Mouse (Mus musculus) heart, postnatal 0 days (tissue): Measurements from ENCODE around the gene Slc17a9. TPM values are rescaled to one million over a fixed set of nuclear protein-coding genes. Genes with fewer than 3 reads are reported as not detected.

Source experiments
- ATAC-seq: fragments of 200-750 bp; cut with Nextera tagmentation; 2 replicates; pipeline ENCODE4 v1.8.0; 2017; ENCODE audit warnings: low read depth, moderate number of reproducible peaks, moderate library complexity; ENCODE audit not compliant: insufficient read depth
- DNase-seq: peaks from one replicate; pipeline ENCODE4 v3.0.0-alpha.2; 2016; ENCODE audit warnings: low spot score
- H3K27ac ChIP-seq: fragments of 300-500 bp; sonication (generic); 2 replicates; pipeline ENCODE4 v1.5.1; 2014; ENCODE audit warnings: low read depth, mild to moderate bottlenecking
- H3K27me3 ChIP-seq: fragments of 300-500 bp; sonication (generic); 2 replicates; pipeline ENCODE4 v1.6.1; 2014; ENCODE audit warnings: low read length, mixed read lengths; ENCODE audit not compliant: control insufficient read depth, insufficient read depth
- H3K36me3 ChIP-seq: fragments of 300-500 bp; sonication (generic); replicated peaks from 2 replicates; pipeline ENCODE4 v1.6.1; 2014; ENCODE audit warnings: low read length, mixed read lengths; ENCODE audit not compliant: control insufficient read depth, insufficient read depth
- H3K4me1 ChIP-seq: fragments of 300-500 bp; sonication (generic); 2 replicates; pipeline ENCODE4 v1.6.1; 2014; ENCODE audit warnings: antibody characterized with exemption; ENCODE audit not compliant: control insufficient read depth, insufficient read depth
- H3K4me2 ChIP-seq: fragments of 300-500 bp; sonication (generic); 2 replicates; pipeline ENCODE4 v1.6.1; 2014; ENCODE audit warnings: low read depth, mild to moderate bottlenecking, low read length, moderate library complexity
- H3K4me3 ChIP-seq: fragments of 300-500 bp; sonication (generic); 2 replicates; pipeline ENCODE4 v1.5.1; 2014; ENCODE audit warnings: low read depth, low read length
- H3K9ac ChIP-seq: fragments of 300-500 bp; sonication (generic); replicated peaks from 2 replicates; pipeline ENCODE4 v1.6.1; 2014; ENCODE audit warnings: low read depth, low read length, mixed read lengths
- H3K9me3 ChIP-seq: fragments of 300-500 bp; sonication (generic); replicated peaks from 2 replicates; pipeline ENCODE4 v1.6.1; 2016; ENCODE audit warnings: low read length; ENCODE audit not compliant: control insufficient read depth
- CTCF ChIP-seq: IDR thresholded peaks from 2 replicates; pipeline ENCODE4 v1.5.1; 2016; ENCODE audit warnings: antibody characterized with exemption, control low read depth, low read depth
- EP300 ChIP-seq: IDR thresholded peaks from 2 replicates; pipeline ENCODE4 v1.6.1; 2016; ENCODE audit warnings: antibody characterized with exemption, low read depth
- WGBS: fragments of 180-500 bp; shearing (Covaris S2); extraction: QIAGEN DNeasy Blood & Tissue Kit; methylation state at CpG from one replicate; pipeline ENCODE4 v1.1.7; 2014; 5-methylcytosine and 5-hydroxymethylcytosine counted together
- polyA plus RNA-seq: library from polyadenylated mRNA; unstranded; fragments of >200 nt; fragmentation: Nextera tagmentation; extraction: Ambion mirVana; gene quantifications from 2 replicates; pipeline ENCODE4 v1.2.1, GENCODE M21; 2015
- total RNA-seq: library from RNA; depleted of rRNA; stranded (reverse); fragments of >200 nt; gene quantifications from 2 replicates; pipeline ENCODE4 v1.2.3, GENCODE M21; 2014; ENCODE audit warnings: low replicate concordance

Gene Slc17a9
- total and polyA plus RNA-seq, 2 experiments from 2014 or later, result 0.60 to 1.5 TPM

- 32% methylated on average over 17 of the region's 17 CpGs for WGBS
- TF ChIP-seq CTCF (peak; percentile 100), EP300 (no peak)
- ATAC-seq (peak; percentile 76; the same call in 1 of the 2 replicates), DNase-seq (peak; percentile 72)
- Histone ChIP-seq H3K4me2 (no peak overlapping the region), H3K4me3 (no peak overlapping the region), H3K9me3 (no peaks in the 10 kb centered on the region), H3K27me3 (0 out of 2 replicates have a peak, but pooled peaks cover 9% of the 10 kb centered on the region), H3K9ac (no peak overlapping the region), H3K4me1 (no peaks in the 10 kb centered on the region), H3K36me3 (no peaks in the 10 kb centered on the region), H3K27ac (no peak overlapping the region)
Measured at GRCm38 (mm10) chr2:180745248-180745927, 20.3 kb downstream of the Slc17a9 start.

GRCm38 (mm10) chr2:180746569-180747192 lies 21.6 kb downstream of the Slc17a9 start:
- H3K9me3 ChIP-seq, result no peaks in the 10 kb centered on the region
- ATAC-seq (no peak), DNase-seq (no peak)
- no peak overlapping the region for H3K4me3 ChIP-seq
- H3K27me3 ChIP-seq, result 0 out of 2 replicates have a peak, but pooled peaks cover 9% of the 10 kb centered on the region
- no peak overlapping the region for H3K27ac ChIP-seq
- no peak overlapping the region for H3K9ac ChIP-seq
- no peak overlapping the region for H3K4me2 ChIP-seq
- H3K4me1 ChIP-seq, result no peaks in the 10 kb centered on the region
- TF ChIP-seq CTCF (no peak), EP300 (no peak)
- WGBS, result 33% methylated on average over 5 of the region's 5 CpGs
- no peaks in the 10 kb centered on the region for H3K36me3 ChIP-seq

- DNase-seq (no peak), ATAC-seq (no peak)
- no peaks in the 10 kb centered on the region for H3K36me3 ChIP-seq
- no peak overlapping the region for H3K9ac ChIP-seq
- H3K4me2 ChIP-seq, result no peak overlapping the region
- H3K9me3 ChIP-seq, result no peaks in the 10 kb centered on the region
- no peak overlapping the region for H3K27ac ChIP-seq
- no peak for TF ChIP-seq CTCF
- no peak for TF ChIP-seq EP300
- H3K27me3 ChIP-seq, result 0 out of 2 replicates have a peak, but pooled peaks cover 9% of the 10 kb centered on the region
- H3K4me1 ChIP-seq, result no peaks in the 10 kb centered on the region
- 52% methylated on average over 5 of the region's 5 CpGs for WGBS
- no peak overlapping the region for H3K4me3 ChIP-seq
Measured at GRCm38 (mm10) chr2:180748904-180749303, 23.8 kb downstream of the Slc17a9 start.

GRCm38 (mm10) chr2:180754976-180755688 lies 30.1 kb downstream of the Slc17a9 start:
- no peaks in the 10 kb centered on the region for H3K36me3 ChIP-seq
- no peaks in the 10 kb centered on the region for H3K4me1 ChIP-seq
- TF ChIP-seq CTCF (no peak), EP300 (no peak)
- no peaks in the 10 kb centered on the region for H3K9me3 ChIP-seq
- DNase-seq (no peak), ATAC-seq (no peak)
- no peak overlapping the region for H3K4me3 ChIP-seq
- 70% methylated on average over 5 of the region's 5 CpGs for WGBS
- peaks cover 12% of the 10 kb centered on the region for H3K27me3 ChIP-seq
- H3K4me2 ChIP-seq, result no peak overlapping the region
- H3K27ac ChIP-seq, result no peak overlapping the region
- H3K9ac ChIP-seq, result no peak overlapping the region

GRCm38 (mm10) chr2:180755896-180756295 lies 30.8 kb downstream of the Slc17a9 start:
- Histone ChIP-seq H3K4me1 (no peaks in the 10 kb centered on the region), H3K9me3 (no peaks in the 10 kb centered on the region), H3K36me3 (no peaks in the 10 kb centered on the region), H3K27me3 (peaks cover 12% of the 10 kb centered on the region), H3K4me2 (no peak overlapping the region), H3K4me3 (no peak overlapping the region), H3K9ac (no peak overlapping the region), H3K27ac (no peak overlapping the region)
- WGBS, result 2% methylated on average over 8 of the region's 8 CpGs
- no peak for TF ChIP-seq EP300
- no peak for TF ChIP-seq CTCF
- ATAC-seq (peak; percentile 41; the same call in 1 of the 2 replicates), DNase-seq (peak; percentile 36)
